Mouse (Mus musculus) adrenal gland, postnatal 36 days (tissue): ENCODE data around the gene Ackr2. TPM values are rescaled to one million over a fixed set of nuclear protein-coding genes. Genes with fewer than 3 reads are reported as not detected.
A peak's percentile ranks its signal among the peaks of the same experiment; 100 is the strongest.

ENCODE experiments used
- DNase-seq, 2 experiments: peaks; one replicate each; pipeline ENCODE4 v3.0.0; 2021; ENCODE audit warnings: mixed read lengths in 1 of 2
- total RNA-seq, 2 experiments: library from RNA; stranded (reverse); gene quantifications; 2 replicates each; pipeline ENCODE4 v1.2.3; 2021

The Ackr2 gene
- total RNA-seq, 2 experiments from 2014 or later = 0.66 to 0.86 TPM

DNA sequence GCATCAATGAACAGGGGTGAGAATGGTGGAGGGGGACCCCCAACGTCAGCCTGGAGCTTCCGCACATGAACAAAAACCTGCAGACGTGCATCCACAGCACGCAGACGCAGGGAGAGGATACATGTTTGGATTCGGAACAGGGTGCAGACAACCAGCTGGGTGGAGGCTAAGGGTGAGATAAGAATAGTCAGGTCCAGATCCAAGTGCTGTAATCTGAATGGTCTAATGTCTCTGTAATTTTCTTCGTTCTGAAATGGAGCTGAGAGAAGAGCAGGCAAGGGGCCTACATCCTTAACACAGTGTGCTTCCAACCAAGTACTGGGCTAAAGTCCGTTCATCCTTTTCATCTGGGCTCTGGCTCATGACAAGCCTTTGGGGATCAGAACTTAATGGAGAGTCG, 6.9 kb upstream of the Ackr2 start:
- DNase-seq = no peak

DNA sequence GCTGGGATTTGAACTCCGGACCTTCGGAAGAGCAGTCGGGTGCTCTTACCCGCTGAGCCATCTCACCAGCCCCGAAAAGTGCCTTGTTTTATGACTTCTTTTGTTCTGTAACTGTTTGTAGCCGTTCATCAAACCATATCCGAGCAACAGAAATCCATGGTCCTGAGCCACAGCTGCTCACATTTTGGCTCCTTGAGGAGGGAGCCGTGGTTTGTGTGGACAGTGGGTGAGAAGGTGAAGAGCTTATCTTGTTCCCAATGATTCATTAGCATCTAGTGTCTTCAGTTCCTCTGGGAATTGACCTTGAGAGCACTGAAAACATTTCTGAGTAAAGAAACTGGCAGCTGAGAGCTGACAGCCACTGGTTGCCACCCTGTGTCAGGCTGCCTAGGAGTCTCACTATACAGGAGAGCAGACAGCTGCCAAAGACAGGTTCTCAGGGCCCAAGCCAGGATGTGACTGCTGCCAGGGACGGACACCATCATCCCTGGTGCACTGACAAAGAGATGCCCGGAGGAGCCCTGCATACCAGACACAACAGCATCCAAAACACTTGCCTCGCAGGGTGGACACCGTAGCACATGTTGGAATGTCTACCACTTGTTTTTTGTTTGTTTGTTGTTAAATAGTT, 6.0 kb upstream of the Ackr2 start:
- peak in 1 of 2 experiments; percentile 34 for DNase-seq

DNA sequence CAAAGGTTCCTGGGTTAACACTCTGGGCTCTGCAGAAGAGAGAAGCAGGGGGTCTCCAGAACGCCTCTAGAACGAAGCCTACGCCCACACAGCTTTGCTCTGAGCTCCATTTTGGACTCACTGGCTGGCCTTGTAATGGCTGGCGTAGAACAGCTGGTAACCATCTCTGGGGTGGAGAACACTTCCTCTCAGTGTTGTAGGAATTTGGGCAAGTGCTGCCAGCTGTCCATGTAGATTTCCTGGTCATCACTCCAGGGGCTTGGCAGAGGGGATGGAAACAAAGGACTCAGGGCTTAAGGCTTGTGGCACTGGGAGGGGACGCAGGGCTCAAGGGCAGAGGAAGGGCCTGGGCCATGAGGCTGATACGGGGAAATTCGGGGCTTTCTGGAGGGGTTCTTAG, 3.7 kb upstream of the Ackr2 start:
- DNase-seq = no peak

DNA sequence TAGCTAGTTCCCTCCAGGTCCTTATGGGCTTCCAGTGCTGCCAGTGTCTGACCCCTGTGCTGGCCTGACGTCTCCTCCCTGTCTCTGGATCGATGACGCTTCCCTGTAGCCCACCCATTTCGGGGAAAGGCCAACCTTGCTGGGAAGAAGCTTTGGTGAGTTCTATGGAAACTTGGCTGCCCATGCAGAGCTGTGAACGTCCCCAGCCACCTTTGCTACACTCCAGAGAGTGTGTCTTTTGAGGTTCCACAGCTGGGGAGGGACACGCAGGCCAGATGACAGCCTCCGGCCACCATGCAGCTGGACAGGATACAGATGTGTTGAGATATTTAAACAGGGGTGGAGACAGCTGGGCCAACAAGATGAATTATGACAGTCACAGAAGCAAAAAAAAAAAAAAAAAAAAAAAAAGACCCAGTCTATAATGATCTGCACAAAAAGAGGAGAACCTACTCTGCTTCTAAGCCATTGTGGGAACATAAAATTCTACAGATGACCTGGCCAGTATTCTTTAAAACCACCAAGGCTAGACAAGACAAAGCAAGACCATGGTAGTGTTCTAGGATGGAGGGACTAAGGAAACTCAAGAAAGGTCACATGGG, 2.7 kb upstream of the Ackr2 start:
- DNase-seq = no peak

DNA sequence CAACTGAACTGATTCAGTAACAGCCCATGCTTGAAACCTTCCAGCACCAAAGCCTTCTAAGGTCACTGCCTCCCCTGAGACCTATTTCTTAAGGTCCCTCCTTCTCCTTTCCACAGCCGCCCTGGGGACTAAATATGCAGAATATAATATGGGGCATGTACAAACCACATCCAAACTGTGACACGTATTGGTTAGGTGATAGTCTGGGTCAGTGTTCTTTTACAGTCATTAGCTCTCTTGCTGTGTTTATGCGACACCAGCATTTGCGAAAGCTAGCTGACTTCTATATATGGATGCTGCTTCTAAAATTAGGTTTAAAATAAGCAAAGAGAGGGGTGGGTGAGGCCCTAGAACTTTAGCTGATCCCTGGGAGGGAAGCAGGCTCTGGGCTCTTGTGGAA, 1.3 kb upstream of the Ackr2 start:
- DNase-seq = no peak

DNA sequence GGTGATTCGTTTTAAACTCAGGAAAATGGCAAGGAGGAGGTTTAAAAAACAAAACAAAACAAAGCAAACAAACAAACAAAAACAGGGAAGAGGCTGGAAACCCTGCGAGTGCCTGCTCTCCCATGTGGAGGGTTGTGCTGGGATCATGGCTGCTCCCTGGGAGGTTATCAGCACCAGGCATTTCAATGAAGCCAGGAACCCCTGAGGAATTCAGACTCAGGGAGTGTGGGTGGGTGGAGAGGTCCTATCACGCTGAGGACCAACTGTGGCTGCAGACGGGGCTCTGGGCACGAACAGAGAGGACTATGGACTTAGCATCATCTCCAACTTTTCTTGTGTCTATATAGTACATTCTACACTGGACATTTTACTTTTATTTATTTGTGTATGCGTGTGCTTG, 1.2 kb downstream of the Ackr2 start:
- no peak for DNase-seq

DNA sequence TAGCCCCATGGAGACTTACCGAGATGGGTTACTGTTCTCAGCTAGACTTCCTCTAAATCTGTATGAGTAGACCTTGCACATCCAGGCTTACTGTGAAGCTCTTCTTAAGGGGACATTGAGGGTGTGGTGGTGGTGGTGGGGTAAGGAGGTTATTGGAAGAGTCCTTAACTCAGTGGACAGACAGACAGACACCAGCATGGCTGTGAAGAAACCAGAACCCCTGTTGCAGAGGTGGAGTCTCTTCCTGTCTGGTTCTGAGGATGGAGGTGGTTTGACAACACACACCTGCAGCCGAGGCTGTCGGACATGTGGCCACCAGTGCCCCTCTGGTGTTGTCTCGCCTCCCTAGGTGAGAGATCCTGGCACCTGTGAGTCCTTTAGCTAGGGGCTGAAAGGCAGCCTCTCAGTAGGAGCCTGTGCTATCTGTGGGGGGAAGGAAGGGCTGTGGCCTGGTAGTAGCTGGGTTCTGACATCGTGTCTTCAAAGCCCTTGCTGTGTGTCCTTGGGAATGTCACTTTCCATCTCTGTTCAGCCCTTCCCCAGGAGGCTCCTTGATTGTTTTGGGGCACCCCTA, 2.2 kb downstream of the Ackr2 start:
- no peak for DNase-seq

DNA sequence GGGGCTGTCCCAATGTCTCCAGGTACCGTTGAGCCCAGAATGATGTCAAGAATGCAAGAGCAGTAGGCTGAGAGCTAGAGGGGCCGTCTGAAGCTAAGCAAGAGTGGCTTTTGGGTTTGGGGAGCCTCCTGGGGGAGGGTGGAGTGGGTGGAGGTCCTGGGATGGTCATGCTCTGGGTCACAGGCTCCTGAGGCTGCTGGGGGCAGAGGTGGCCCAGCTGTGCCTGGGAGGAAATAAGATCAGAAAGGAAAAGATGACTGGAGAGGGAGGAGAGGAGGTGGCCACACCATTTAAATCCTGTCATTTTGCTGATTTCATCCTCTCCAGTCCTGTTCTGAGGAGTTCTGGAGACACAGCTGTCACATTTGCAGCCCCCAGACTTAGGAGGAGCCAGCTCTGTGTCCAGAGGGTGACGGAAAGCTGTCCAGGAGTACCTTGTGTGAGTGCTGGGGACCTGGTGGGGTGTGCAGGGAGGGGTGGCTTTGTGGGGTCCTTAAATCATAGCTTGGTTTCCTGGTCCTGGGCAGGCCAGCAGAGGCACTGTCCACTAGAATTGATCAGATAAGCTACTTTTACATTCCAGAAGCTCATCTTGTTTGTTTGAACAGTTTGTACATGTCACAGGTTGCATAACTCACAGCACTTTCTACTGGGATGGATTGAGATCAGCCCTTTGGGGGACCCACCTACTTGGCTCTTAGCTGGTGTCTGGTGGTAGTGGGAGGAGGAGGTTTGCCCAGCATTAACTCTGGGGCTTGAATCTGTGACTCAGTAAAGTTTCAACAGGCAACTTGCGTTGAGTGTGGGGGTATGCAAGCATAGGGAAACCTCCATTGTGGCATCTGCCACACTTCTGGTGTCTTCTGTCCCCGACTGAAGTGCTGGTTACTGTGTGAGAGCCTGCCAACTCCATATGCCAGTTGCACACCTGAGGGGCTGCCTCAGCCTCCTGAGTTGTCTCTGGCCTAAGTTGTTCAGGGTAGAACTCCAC, 3.9 kb downstream of the Ackr2 start:
- no peak for DNase-seq

DNA sequence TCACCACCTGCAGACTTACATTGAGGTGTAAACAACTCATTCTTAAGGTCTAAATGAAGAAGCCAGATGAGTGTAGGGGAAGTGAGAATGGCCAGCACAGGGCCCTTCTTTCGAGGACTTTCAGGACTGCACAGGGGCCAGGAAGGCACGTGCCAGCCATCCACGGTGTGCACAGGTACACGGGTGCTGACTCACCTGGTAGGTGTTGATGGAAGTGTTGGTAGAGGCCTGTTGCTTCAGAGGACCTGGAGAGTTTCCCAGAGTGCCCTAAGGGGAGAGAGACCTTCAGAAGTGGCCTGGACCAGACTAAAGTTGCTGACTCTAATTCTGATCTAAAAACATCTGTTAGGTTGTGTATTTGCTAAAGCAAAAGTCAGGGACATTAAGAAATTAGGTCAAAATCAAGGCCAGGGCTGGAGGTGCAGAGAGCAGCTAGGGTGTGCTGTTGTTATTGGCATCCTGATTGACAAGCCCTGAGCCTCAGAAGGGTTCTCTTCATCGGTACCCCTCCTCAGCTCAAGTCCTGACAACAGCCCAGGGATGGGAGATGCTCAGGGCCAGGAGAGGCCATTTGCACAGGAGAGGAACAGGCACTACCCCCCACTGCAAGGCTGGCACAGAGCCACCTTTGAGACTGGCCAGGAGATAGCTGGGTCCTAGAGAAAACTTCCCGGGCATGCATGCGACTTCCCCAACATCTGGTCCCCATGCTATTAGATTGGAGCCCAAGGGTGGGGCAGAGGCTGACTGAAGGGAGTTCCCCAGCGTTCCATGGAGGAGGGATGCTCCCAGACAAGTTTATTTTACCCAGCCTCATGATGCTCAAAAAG, 5.5 kb downstream of the Ackr2 start:
- DNase-seq = peak; percentile 54 to 56

DNA sequence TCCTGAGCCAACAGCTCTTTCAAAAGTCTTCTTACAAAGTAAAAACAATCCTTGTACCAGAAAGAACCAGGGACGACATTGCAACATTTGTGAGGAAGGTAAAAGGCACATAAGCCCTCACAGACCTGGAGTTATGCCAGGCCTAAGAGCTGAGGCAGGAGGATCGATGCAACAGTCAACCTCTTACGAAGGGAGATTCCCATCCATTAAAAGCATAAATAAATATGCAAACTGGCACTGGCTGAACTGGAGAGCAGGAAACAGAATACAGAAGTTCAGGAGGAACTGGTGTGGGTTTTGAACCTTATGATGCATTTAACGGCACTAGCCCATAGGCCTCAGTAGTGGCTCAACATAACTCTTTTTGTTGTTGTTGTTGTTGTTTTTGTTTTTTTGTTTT, 6.2 kb downstream of the Ackr2 start:
- DNase-seq = peak in 1 of 2 experiments; percentile 0

DNA sequence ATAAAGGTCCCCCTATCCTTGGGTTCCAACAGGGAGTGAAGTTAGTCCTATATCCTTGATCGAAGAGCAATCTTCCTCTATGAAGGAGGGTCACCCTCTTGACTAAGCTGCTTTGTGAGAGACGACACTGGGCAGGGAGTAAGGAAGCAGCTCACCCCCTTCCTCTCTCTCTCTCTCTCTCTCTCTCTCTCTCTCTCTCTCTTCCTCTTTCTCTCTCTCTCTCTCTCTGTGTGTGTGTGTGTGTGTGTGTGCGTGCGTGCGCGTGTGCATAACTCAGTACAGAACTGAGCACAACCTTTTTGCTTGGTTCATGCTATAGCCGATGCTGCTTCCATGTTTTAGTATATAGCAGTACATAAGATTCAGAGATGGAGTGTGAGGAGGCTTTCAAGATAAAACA, 6.8 kb downstream of the Ackr2 start:
- no peak for DNase-seq

DNA sequence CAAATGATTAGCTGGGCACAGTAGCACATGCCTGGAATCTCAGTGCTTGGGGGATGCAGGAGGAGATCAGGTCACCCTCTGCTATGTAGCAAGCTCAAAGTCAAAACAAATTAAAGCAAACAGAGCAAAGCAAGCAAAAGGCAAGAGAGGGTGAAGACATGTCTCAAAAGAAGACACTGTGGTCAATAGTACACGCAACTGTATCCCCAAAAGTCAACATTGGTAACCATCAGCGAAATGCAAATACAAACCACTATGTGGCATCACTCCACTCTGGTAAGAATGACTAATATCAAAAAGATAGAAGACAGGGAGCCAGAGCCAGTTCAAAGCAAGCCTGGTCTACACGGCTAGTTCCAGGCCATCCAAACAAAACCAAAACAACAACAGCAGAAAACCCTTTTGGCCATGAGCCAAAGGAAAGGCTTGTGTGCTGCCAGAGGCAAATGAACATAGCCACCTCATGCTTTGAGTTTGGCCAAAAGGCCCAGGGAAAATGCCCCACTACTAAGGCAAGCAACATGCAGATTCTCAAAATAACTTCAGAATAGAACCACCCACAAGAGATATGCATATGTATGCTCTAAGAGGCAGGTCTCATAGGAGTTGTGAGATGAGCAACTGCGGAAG, 7.5 kb downstream of the Ackr2 start:
- DNase-seq = peak in 1 of 2 experiments; percentile 0

DNA sequence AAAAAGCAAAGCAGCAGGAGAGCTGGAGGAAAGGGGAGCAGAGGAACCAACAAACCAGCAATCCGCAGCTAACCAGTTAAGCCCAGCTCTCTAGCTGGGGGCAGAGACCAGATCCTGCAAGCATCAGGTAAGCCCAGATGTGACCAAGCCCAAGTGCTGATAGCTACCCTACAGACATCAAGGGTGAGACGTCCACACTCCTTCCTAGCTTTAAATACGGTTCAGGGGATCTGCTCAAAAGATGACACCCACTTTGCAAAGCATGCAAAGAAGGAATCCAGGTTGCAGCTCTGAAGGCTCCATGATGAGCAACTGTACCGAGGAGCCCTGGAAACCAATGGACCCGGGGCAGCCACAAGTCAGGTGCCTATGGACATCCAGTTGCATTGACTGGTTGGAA, 8.3 kb downstream of the Ackr2 start:
- DNase-seq = no peak

DNA sequence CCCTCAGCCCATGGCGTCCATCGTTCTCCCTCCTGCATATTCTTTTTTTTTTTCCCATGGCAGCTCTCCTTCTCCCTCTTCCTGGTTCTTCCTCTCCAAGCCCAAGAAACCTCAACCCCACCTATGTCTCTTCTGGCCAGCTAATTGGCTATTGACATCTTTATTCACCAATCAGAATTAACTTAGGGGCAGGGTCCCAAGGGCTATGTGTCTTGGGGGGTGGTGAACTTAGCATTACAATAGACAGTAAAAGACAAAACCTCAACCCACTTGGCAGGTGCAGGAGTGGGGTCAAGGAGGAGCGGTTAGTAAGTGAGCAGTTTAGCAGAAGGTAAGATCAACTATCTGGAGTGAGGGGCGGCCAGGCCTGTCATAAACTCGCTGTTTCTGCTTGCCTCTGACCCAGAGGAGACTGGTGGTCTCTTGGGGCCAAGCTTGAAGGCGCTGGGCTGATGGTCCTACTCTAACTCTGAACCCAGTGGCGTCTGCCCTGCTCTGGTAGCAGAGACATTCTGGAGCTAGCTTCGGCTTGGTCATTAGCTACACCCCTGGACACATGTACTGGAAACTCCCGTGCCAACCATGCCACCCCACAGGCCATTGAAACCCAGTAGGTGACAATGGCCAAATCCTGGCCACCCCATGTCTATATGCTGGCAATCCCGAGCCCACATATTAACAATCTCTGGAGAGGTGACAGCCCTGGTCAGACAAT, 9.4 kb downstream of the Ackr2 start:
- DNase-seq = no peak

DNA sequence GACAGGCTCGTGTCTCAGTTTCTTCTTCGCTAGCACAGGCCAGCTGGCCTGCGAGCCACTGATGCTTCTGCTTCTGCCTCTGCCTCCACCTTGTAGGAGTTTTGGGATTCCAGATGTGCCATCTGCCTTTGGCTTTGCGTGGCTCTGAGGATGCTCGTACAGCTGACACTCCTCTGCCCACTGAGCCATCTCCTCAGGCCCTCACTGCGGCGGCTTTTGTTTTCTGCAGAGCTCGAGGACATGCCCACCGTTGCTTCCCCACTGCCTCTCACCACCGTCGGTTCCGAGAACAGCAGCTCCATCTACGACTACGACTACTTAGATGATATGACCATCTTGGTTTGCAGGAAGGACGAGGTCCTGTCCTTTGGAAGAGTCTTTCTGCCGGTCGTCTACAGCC, 10.2 kb downstream of the Ackr2 start:
- DNase-seq = no peak

DNA sequence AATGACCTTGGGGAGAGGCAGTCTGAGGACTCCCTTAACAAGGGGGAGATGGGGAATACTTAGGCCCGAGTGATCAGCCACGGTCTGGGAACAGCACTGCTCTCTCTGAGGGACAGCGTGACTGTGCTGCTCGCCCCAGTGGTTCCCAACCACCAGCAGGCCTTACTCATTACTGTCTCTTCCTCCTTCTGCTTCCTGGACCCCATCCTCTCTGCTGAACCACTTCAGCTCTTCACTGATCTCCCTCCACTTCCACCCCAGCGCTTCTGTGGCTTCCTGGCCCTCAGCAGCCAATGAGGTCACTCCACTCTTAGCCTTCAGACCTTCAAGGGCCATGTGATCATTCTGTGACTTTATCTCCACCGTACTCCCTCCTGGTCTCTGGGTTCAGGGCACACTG, 11.5 kb downstream of the Ackr2 start:
- DNase-seq = no peak

DNA sequence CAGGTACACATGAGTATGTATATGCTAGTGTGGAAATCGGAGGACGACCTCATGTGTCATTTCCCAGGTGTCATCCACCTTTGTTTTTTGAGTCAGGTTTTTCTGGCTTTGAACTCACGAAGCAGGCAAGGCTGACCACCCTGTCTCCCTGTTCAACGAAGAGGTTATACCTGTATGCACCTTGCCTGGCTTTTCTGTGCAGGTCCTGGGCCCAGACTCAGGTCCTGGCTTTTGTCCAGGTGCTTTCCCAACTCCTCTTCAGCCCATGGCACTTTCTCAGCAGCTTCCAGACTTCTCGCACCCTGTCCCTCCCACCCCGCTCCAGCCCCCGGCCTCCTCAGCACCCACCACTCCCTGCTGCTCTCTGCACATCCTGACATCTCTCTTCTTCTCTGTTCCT, 13.0 kb downstream of the Ackr2 start:
- DNase-seq = no peak

DNA sequence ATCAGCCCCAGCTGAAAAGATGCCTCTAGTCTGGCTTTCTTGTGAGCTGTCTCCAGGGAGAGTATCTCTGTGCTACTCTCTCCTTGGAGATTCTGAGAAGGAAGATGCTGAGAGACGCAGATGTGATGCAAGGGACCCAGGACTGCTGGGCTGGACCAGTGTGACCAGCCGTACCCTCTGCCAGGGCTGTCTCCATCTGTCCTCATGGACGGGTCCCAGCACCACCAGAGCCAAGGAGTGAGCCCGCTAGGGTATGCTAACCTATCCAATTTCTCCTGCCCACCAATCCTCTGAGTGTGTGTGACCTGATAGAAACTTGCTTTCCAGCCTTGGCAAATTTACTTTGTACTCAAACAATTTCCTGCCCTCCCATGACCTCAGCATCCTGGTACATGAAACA, 14.6 kb downstream of the Ackr2 start:
- DNase-seq = no peak

DNA sequence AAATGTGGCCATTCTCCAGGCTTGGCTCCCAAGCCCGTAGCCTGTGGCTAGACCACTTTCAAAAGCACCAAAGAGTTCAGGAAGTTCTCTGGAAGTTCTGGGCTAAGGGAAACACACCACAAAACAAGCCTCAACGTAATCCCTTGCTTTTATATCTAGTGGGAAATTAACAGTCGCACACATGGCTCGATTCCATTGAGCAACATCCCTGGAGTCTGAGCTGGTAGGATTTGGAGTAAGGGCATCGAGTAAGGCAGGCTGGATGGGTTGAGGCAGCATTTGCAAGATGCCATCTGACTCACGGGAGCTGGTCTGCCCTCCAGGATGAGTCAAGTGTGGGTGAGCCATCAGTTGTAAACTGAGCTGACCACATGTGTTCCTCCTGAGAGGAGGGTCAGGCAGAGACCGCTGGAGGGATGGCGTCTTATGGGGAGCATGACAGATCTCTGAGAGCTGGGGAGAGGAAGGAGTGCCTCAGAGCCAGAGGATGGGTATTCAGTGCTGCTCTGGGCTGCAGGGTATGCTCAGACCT, 16.1 kb downstream of the Ackr2 start:
- peak; percentile 65 to 71 for DNase-seq

DNA sequence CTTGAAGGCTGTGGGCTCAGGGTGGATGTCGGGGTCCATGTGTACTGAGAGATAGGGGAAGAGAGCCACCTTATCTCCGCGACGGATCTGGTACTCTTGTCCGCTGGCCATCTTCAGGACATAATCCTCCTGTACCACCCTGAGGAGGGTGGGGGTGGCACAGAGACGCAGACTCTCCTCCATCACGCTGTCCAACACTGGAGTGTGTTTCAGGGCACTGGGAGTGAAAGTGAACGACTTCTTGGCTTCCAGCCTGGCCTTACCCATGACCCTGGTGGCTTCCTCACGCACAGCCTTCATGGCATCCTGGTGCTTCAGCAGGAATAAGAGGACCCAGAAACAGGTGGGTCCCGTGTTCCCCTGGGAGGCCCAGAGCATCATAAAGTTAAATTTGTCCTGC, 16.9 kb downstream of the Ackr2 start:
- DNase-seq = no peak
